Mouse (Mus musculus) hindbrain, embryonic 12.5 days (tissue): ENCODE results near the gene Polrmt. TPM values are rescaled to one million over a fixed set of nuclear protein-coding genes. Genes with fewer than 3 reads are reported as not detected.
"Not testable (repeated sequence)": the region's sequence is repeated elsewhere in the genome, so short reads cannot be mapped to it uniquely, and the experiment has no call there.

Source experiments
- ATAC-seq: fragments of 200-750 bp; cut with Nextera tagmentation; 2 replicates; pipeline ENCODE4 v1.8.0; 2017; ENCODE audit warnings: moderate TSS enrichment; ENCODE audit not compliant: low FRiP score
- H3K27ac ChIP-seq: fragments of 300-500 bp; sonication (generic); 2 replicates; pipeline ENCODE4 v1.5.1; 2016; ENCODE audit warnings: mild to moderate bottlenecking
- H3K27me3 ChIP-seq: fragments of 300-500 bp; sonication (generic); 2 replicates; pipeline ENCODE4 v1.6.1; 2016; ENCODE audit warnings: mild to moderate bottlenecking
- H3K36me3 ChIP-seq: fragments of 300-500 bp; sonication (generic); 2 replicates; pipeline ENCODE4 v1.6.1; 2016; ENCODE audit warnings: mild to moderate bottlenecking
- H3K4me1 ChIP-seq: fragments of 300-500 bp; sonication (generic); 2 replicates; pipeline ENCODE4 v1.6.1; 2016
- H3K4me2 ChIP-seq: fragments of 300-500 bp; sonication (generic); replicated peaks from 2 replicates; pipeline ENCODE4 v1.6.1; 2016; ENCODE audit warnings: mild to moderate bottlenecking
- H3K4me3 ChIP-seq: fragments of 300-500 bp; sonication (generic); 2 replicates; pipeline ENCODE4 v1.5.1; 2016; ENCODE audit warnings: mild to moderate bottlenecking
- H3K9ac ChIP-seq: fragments of 300-500 bp; sonication (generic); 2 replicates; pipeline ENCODE4 v1.6.1; 2016; ENCODE audit warnings: mild to moderate bottlenecking, moderate library complexity
- H3K9me3 ChIP-seq: fragments of 300-500 bp; sonication (generic); replicated peaks from 2 replicates; pipeline ENCODE4 v1.6.1; 2016; ENCODE audit warnings: mild to moderate bottlenecking
- WGBS: fragments of 180-500 bp; shearing (Covaris S2); methylation state at CpG from one replicate; pipeline ENCODE4 v1.1.7; 2016; 5-methylcytosine and 5-hydroxymethylcytosine counted together
- polyA plus RNA-seq: library from polyadenylated mRNA; unstranded; fragments of >200 nt; fragmentation: Nextera tagmentation; extraction: Ambion mirVana; gene quantifications from 2 replicates; pipeline ENCODE4 v1.2.1, GENCODE M21; 2016

Polrmt gene
- polyA plus RNA-seq, 1 experiment from 2014 or later = 47.5 TPM

GRCm38 (mm10) chr10:79768400-79768799 is 22.0 kb upstream of the Polrmt start:
- Histone ChIP-seq H3K4me3 (no peak overlapping the region), H3K36me3 (no peaks in the 10 kb centered on the region), H3K4me2 (no peak overlapping the region), H3K27me3 (0 out of 2 replicates have a peak, but pooled peaks cover 5% of the 10 kb centered on the region), H3K27ac (no peak overlapping the region), H3K4me1 (peaks cover 31% of the 10 kb centered on the region), H3K9ac (no peak overlapping the region), H3K9me3 (no peaks in the 10 kb centered on the region; the same call in 1 of the 2 replicates)
- no peak for ATAC-seq
- WGBS = under 1% methylated on average over 5 of the region's 5 CpGs

GRCm38 (mm10) chr10:79767372-79768244 is 21.2 kb upstream of the Polrmt start:
- 13% methylated on average over 40 of the region's 40 CpGs for WGBS
- H3K27ac ChIP-seq = peak overlapping the region; percentile 94
- H3K9me3 ChIP-seq = no peaks in the 10 kb centered on the region; the same call in 1 of the 2 replicates
- H3K4me3 ChIP-seq = peak overlapping the region; percentile 93
- peak; percentile 86 for ATAC-seq
- 0 out of 2 replicates have a peak, but pooled peaks cover 5% of the 10 kb centered on the region for H3K27me3 ChIP-seq
- H3K36me3 ChIP-seq = peaks cover 2% of the 10 kb centered on the region; the same call in 1 of the 2 replicates
- H3K9ac ChIP-seq = peak overlapping the region; percentile 51
- H3K4me1 ChIP-seq = peaks cover 31% of the 10 kb centered on the region
- peak overlapping the region; percentile 92 for H3K4me2 ChIP-seq

GRCm38 (mm10) chr10:79766508-79767325 is 20.3 kb upstream of the Polrmt start, which contains the start of gene Rnf126:
Rnf126 (minus strand) TSS chr10:79766952.
- Histone ChIP-seq H3K4me1 (peaks cover 31% of the 10 kb centered on the region), H3K9ac (peak within 1 kb of the TSS; percentile 95), H3K27ac (peak within 1 kb of the TSS; percentile 94), H3K9me3 (no peaks in the 10 kb centered on the region), H3K4me2 (peak within 1 kb of the TSS; percentile 92), H3K27me3 (0 out of 2 replicates have a peak, but pooled peaks cover 5% of the 10 kb centered on the region), H3K4me3 (peak within 1 kb of the TSS; percentile 93), H3K36me3 (peaks cover 11% of the 10 kb centered on the region)
- ATAC-seq = peak; percentile 92
- WGBS = under 1% methylated on average over 98 of the region's 101 CpGs

GRCm38 (mm10) chr10:79766001-79766507 is 19.7 kb upstream of the Polrmt start:
- no peak for ATAC-seq
- H3K9me3 ChIP-seq = no peaks in the 10 kb centered on the region
- H3K9ac ChIP-seq = peak overlapping the region; percentile 95
- peaks cover 31% of the 10 kb centered on the region for H3K4me1 ChIP-seq
- H3K36me3 ChIP-seq = peaks cover 17% of the 10 kb centered on the region
- H3K27me3 ChIP-seq = 0 out of 2 replicates have a peak, but pooled peaks cover 5% of the 10 kb centered on the region
- peak overlapping the region; percentile 92 for H3K4me2 ChIP-seq
- peak overlapping the region; percentile 93 for H3K4me3 ChIP-seq
- WGBS = 10% methylated on average over 16 of the region's 16 CpGs
- H3K27ac ChIP-seq = peak overlapping the region; percentile 94

- peak overlapping the region; percentile 93 for H3K4me3 ChIP-seq
- no peak for ATAC-seq
- peaks cover 31% of the 10 kb centered on the region for H3K4me1 ChIP-seq
- H3K36me3 ChIP-seq = peaks cover 25% of the 10 kb centered on the region
- WGBS = 74% methylated on average over 2 of the region's 2 CpGs
- H3K9me3 ChIP-seq = no peaks in the 10 kb centered on the region
- peak overlapping the region; percentile 92 for H3K4me2 ChIP-seq
- no peaks in the 10 kb centered on the region for H3K27me3 ChIP-seq
- 0 out of 2 replicates have a peak overlapping the region, but pooled peaks have one; percentile 94 for H3K27ac ChIP-seq
- peak overlapping the region; percentile 95 for H3K9ac ChIP-seq
Measured at GRCm38 (mm10) chr10:79765228-79765745, 18.9 kb upstream of the Polrmt start.

GRCm38 (mm10) chr10:79764234-79764633 is 17.9 kb upstream of the Polrmt start:
- ATAC-seq = no peak
- H3K27ac ChIP-seq = no peak overlapping the region
- no peaks in the 10 kb centered on the region for H3K27me3 ChIP-seq
- peaks cover 31% of the 10 kb centered on the region for H3K4me1 ChIP-seq
- 91% methylated on average over 7 of the region's 7 CpGs for WGBS
- peaks cover 31% of the 10 kb centered on the region for H3K36me3 ChIP-seq
- peak overlapping the region; percentile 4; the same call in 1 of the 2 replicates for H3K9ac ChIP-seq
- no peaks in the 10 kb centered on the region for H3K9me3 ChIP-seq
- no peak overlapping the region for H3K4me3 ChIP-seq
- no peak overlapping the region for H3K4me2 ChIP-seq

GRCm38 (mm10) chr10:79762875-79763274 is 16.5 kb upstream of the Polrmt start:
- H3K4me3 ChIP-seq = no peak overlapping the region
- no peak overlapping the region for H3K9ac ChIP-seq
- H3K27me3 ChIP-seq = no peaks in the 10 kb centered on the region
- no peak overlapping the region for H3K27ac ChIP-seq
- peaks cover 26% of the 10 kb centered on the region for H3K4me1 ChIP-seq
- H3K9me3 ChIP-seq = no peaks in the 10 kb centered on the region
- H3K36me3 ChIP-seq = peaks cover 45% of the 10 kb centered on the region
- H3K4me2 ChIP-seq = no peak overlapping the region
- no peak for ATAC-seq
- 90% methylated on average over 3 of the region's 3 CpGs for WGBS

GRCm38 (mm10) chr10:79760603-79761143 is 14.3 kb upstream of the Polrmt start:
- Histone ChIP-seq H3K4me2 (no peak overlapping the region), H3K4me1 (peaks cover 20% of the 10 kb centered on the region), H3K27me3 (no peaks in the 10 kb centered on the region), H3K9me3 (no peaks in the 10 kb centered on the region), H3K4me3 (no peak overlapping the region), H3K27ac (no peak overlapping the region), H3K36me3 (peaks cover 64% of the 10 kb centered on the region), H3K9ac (no peak overlapping the region)
- no peak for ATAC-seq
- WGBS = 96% methylated on average over 11 of the region's 11 CpGs

- Histone ChIP-seq H3K36me3 (peaks cover 64% of the 10 kb centered on the region), H3K4me1 (peaks cover 17% of the 10 kb centered on the region)
- H3K27ac ChIP-seq, H3K9ac ChIP-seq, H3K27me3 ChIP-seq, ATAC-seq, H3K9me3 ChIP-seq, H3K4me3 ChIP-seq, H3K4me2 ChIP-seq: not testable (repeated sequence)
- 100% methylated on average over 1 of the region's 1 CpGs for WGBS
Measured at GRCm38 (mm10) chr10:79759675-79760074, 13.3 kb upstream of the Polrmt start.

- Histone ChIP-seq H3K9ac (no peak overlapping the region), H3K27me3 (no peaks in the 10 kb centered on the region), H3K4me1 (peaks cover 7% of the 10 kb centered on the region), H3K36me3 (peaks cover 53% of the 10 kb centered on the region), H3K27ac (no peak overlapping the region), H3K9me3 (no peaks in the 10 kb centered on the region), H3K4me2 (no peak overlapping the region), H3K4me3 (no peak overlapping the region)
- ATAC-seq = no peak
- 90% methylated on average over 24 of the region's 24 CpGs for WGBS
Measured at GRCm38 (mm10) chr10:79756660-79757059, 10.3 kb upstream of the Polrmt start.

GRCm38 (mm10) chr10:79755854-79756253 is 9.5 kb upstream of the Polrmt start:
- Histone ChIP-seq H3K4me3 (no peak overlapping the region), H3K27ac (no peak overlapping the region), H3K27me3 (no peaks in the 10 kb centered on the region), H3K36me3 (peaks cover 45% of the 10 kb centered on the region), H3K4me2 (no peak overlapping the region), H3K9ac (no peak overlapping the region), H3K9me3 (no peaks in the 10 kb centered on the region), H3K4me1 (peaks cover 7% of the 10 kb centered on the region)
- no peak for ATAC-seq
- 64% methylated on average over 3 of the region's 3 CpGs for WGBS
